Mouse (Mus musculus) ZHBTc4 (cell line): ENCODE measurements around the gene Zc3hav1.

Source experiments
- DNase-seq: peaks from one replicate; pipeline ENCODE4 v3.0.0-alpha.2; 2011; ENCODE audit warnings: low read depth, low spot score

Zc3hav1 gene

DNA sequence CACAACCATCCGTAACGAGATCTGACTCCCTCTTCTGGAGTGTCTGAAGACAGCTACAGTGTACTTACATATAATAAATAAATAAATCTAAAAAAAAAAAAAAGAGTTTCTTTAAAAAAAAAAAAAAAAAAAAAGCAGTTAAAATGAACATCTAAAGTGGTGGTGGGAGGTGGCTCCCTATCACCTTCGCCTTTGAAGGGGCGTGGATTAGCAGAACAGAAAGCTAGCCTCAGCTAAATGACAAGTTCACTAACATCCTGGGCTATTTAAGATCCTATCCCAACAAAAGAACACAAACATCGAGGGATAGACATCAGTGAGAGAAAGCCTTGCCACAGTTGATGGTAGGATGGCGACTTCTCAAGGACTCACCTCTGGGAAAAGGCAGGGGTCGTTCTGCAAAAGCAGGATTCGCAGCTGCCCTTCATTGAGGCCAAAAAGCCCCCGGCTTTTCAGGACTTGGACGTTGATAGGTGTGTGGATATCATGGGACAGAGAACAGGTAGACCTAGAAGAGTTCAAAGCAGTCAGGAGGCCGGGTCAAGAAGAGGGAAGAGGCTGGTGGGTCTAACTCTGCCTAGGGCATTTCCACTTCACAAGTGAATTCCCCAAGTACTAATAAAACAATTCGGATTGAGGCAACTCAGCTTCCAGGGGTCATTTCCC is 56.7 kb downstream of the Zc3hav1 start:
- DNase-seq: peak; percentile 18

GRCm38 (mm10) chr6:38293708-38294107 is 60.7 kb downstream of the Zc3hav1 start:
- DNase-seq: no peak

DNA sequence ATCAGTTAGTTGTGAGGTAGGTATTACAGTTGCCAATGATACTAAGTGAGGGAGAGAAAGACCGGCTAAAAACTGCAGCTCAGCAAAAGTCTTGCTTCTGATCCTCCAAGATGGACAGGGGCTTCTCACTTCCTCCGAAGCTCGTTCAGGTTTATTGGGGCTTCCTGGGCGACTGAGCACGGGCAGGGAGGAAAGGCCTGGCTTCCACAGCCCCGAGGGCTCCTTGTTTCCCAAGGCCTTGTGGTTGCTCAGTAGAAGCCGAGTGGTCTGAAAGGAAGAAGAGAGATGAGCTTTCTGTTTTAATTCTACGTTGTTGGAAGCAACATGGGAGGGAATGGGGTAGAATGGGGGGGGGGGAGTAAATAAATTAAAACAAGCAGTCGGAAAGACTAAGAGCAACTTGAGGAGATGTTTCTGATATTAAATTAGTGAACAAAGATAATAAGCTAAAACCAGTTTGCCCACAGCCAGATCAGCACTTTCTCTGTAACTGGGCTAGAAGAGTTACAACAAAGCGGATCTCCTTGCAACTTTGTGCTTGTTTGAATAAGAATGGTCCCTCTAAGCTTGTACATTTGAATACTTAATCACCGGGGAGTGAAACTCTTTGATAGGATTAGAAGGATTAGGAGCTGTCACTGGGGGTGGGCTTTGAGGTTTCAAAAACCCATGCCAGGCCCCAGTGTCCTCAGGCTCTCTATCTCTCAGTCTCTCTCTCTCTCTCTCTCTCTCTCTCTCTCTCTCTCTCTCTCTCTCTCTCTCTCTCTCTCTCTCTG is 61.3 kb downstream of the Zc3hav1 start:
- DNase-seq: peak; percentile 82

DNA sequence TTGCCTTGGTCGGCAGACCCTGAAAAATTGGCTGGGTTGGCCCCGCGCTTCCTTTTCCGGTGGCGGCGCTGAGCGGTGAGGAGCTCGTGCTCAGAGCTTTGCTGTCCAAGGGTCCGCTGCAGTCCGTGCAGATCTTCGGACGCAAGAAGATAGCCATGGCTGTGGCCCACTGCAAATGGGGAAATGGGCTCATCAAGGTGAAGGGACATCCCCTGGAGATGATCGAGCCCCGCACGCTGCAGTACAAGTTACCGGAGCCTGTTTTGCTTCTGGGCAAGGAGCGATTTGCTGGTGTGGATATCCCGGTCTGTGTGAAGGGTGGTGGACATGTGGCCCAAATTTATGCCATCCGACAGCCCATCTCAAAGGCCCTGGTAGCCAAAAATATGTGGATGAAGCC is 70.0 kb downstream of the Zc3hav1 start:
- DNase-seq: no peak

GRCm38 (mm10) chr6:38264466-38264865 is 89.9 kb downstream of the Zc3hav1 start:
- no peak for DNase-seq

- DNase-seq: no peak
Measured at GRCm38 (mm10) chr6:38263393-38264159, 90.8 kb downstream of the Zc3hav1 start.

- DNase-seq: no peak
Measured at GRCm38 (mm10) chr6:38261877-38262276, 92.5 kb downstream of the Zc3hav1 start.

DNA sequence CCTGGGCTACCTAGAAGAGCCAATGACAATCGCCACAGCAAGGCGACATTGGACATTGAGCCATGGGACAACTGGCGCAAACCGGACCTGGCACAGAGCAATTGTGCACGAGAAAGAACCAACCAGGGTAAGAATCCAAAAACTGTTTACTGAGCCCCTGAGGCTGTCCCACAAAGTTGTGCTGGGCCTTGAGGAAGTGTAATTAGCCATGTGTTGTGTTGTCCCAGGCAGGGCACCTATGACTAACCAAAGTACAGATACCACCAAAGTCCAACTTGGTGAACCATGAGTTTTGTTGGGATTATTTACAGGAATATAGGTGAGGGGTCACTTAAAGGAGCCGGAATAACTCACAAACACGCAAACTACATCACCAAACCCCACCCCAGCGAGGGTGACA is 96.9 kb downstream of the Zc3hav1 start:
- DNase-seq: no peak

GRCm38 (mm10) chr6:38256793-38257192 is 97.6 kb downstream of the Zc3hav1 start:
- no peak for DNase-seq

GRCm38 (mm10) chr6:38255794-38256193 is 98.6 kb downstream of the Zc3hav1 start:
- no peak for DNase-seq
